Mouse (Mus musculus): ENCODE measurements around the gene Wfdc21.

Gene Wfdc21

DNA sequence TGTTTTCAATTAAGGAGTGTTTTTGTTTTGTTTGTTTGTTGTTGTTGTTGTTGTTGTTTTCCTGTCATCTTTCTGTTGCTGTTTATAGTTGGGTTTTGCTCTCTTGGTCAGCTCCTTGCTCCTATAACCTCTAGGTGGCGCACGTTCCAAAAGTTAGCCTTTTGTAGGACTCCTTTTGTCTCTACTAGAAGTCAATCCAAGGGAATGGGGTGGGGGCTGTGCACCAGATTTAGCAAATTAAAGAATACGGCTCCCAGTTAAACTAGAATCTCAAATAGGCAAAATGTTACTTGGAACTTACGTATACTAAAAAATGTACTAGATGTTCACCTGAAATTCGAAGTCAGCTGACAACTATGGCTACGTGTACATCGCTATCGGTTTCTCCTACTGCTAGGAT, 55.4 kb downstream of the Wfdc21 start:
- no peak for DNase-seq (ENCODE audit: low spot score)

All from testis, postnatal 10 days (tissue).